Mouse (Mus musculus) intestine, embryonic 16.5 days (tissue): ENCODE measurements around the gene Fopnl. TPM values are rescaled to one million over a fixed set of nuclear protein-coding genes. Genes with fewer than 3 reads are reported as not detected.

Experiments used
- ATAC-seq: fragments of 200-750 bp; cut with Nextera tagmentation; 2 replicates; pipeline ENCODE4 v1.8.0; 2017; ENCODE audit warnings: moderate TSS enrichment, moderate library complexity
- H3K27ac ChIP-seq: fragments of 300-500 bp; sonication (generic); 2 replicates; pipeline ENCODE4 v1.5.1; 2014; ENCODE audit warnings: mild to moderate bottlenecking, low read length
- H3K27me3 ChIP-seq: fragments of 300-500 bp; sonication (generic); replicated peaks from 2 replicates; pipeline ENCODE4 v1.6.1; 2014; ENCODE audit warnings: low read length, control low read depth, mixed read lengths; ENCODE audit not compliant: control insufficient read depth, insufficient read depth
- H3K36me3 ChIP-seq: fragments of 300-500 bp; sonication (generic); 2 replicates; pipeline ENCODE4 v1.6.1; 2014; ENCODE audit warnings: low read length, control low read depth; ENCODE audit not compliant: control insufficient read depth, insufficient read depth
- H3K4me1 ChIP-seq: fragments of 300-500 bp; sonication (generic); 2 replicates; pipeline ENCODE4 v1.6.1; 2014; ENCODE audit warnings: low read length, control low read depth, mixed read lengths; ENCODE audit not compliant: control insufficient read depth, insufficient read depth
- H3K4me2 ChIP-seq: fragments of 300-500 bp; sonication (generic); 2 replicates; pipeline ENCODE4 v1.6.1; 2014; ENCODE audit warnings: low read depth, low read length, control low read depth
- H3K4me3 ChIP-seq: fragments of 300-500 bp; sonication (generic); 2 replicates; pipeline ENCODE4 v1.5.1; 2014; ENCODE audit warnings: mild to moderate bottlenecking, low read length
- H3K9ac ChIP-seq: fragments of 300-500 bp; sonication (generic); 2 replicates; pipeline ENCODE4 v1.6.1; 2014; ENCODE audit warnings: low read depth, low read length
- H3K9me3 ChIP-seq: fragments of 300-500 bp; sonication (generic); 2 replicates; pipeline ENCODE4 v1.6.1; 2016; ENCODE audit warnings: low read length, control low read depth; ENCODE audit not compliant: control insufficient read depth
- WGBS: fragments of 180-500 bp; shearing (Covaris S2); extraction: QIAGEN DNeasy Blood & Tissue Kit; methylation state at CpG from one replicate; pipeline ENCODE4 v1.1.7; 2014; 5-methylcytosine and 5-hydroxymethylcytosine counted together
- polyA plus RNA-seq: library from polyadenylated mRNA; unstranded; fragments of >200 nt; fragmentation: Nextera tagmentation; extraction: Ambion mirVana; gene quantifications from 2 replicates; pipeline ENCODE4 v1.2.1, GENCODE M21; 2015

The Fopnl gene
- polyA plus RNA-seq, 1 experiment from 2014 or later, result 115 TPM

GRCm38 (mm10) chr16:14264504-14264903 is 52.7 kb downstream of the Fopnl start:
- no peak overlapping the region for H3K4me3 ChIP-seq
- ATAC-seq, result no peak
- H3K27ac ChIP-seq, result no peak overlapping the region
- H3K27me3 ChIP-seq, result no peaks in the 10 kb centered on the region
- H3K9me3 ChIP-seq, result no peaks in the 10 kb centered on the region
- H3K4me1 ChIP-seq, result no peaks in the 10 kb centered on the region
- WGBS, result 69% methylated on average over 2 of the region's 2 CpGs
- no peak overlapping the region for H3K4me2 ChIP-seq
- H3K9ac ChIP-seq, result no peak overlapping the region
- no peaks in the 10 kb centered on the region for H3K36me3 ChIP-seq

- Histone ChIP-seq H3K27me3 (no peaks in the 10 kb centered on the region), H3K4me3 (no peak overlapping the region), H3K9me3 (no peaks in the 10 kb centered on the region), H3K9ac (no peak overlapping the region), H3K4me2 (no peak overlapping the region), H3K4me1 (no peaks in the 10 kb centered on the region), H3K36me3 (no peaks in the 10 kb centered on the region), H3K27ac (no peak overlapping the region)
- WGBS, result 81% methylated on average over 6 of the region's 6 CpGs
- ATAC-seq, result no peak
These were observed 54.0 kb downstream of the Fopnl start for GRCm38 (mm10) chr16:14263241-14263640.

GRCm38 (mm10) chr16:14262410-14262809 is 54.8 kb downstream of the Fopnl start:
- Histone ChIP-seq H3K4me1 (no peaks in the 10 kb centered on the region), H3K4me3 (no peak overlapping the region), H3K9ac (no peak overlapping the region), H3K9me3 (no peaks in the 10 kb centered on the region), H3K27ac (no peak overlapping the region), H3K36me3 (no peaks in the 10 kb centered on the region), H3K4me2 (no peak overlapping the region), H3K27me3 (no peaks in the 10 kb centered on the region)
- no peak for ATAC-seq
- WGBS, result 68% methylated on average over 1 of the region's 1 CpGs

- no peaks in the 10 kb centered on the region for H3K27me3 ChIP-seq
- no peaks in the 10 kb centered on the region for H3K9me3 ChIP-seq
- H3K4me2 ChIP-seq, result no peak overlapping the region
- H3K36me3 ChIP-seq, result no peaks in the 10 kb centered on the region
- 0 out of 2 replicates have a peak, but pooled peaks have one; percentile 23 for ATAC-seq
- H3K4me1 ChIP-seq, result no peaks in the 10 kb centered on the region
- no peak overlapping the region for H3K4me3 ChIP-seq
- H3K9ac ChIP-seq, result no peak overlapping the region
- no peak overlapping the region for H3K27ac ChIP-seq
- WGBS, result 26% methylated on average over 2 of the region's 2 CpGs
These were observed 58.3 kb downstream of the Fopnl start for GRCm38 (mm10) chr16:14258856-14259255.

GRCm38 (mm10) chr16:14253586-14253985 is 63.6 kb downstream of the Fopnl start:
- H3K27ac ChIP-seq, result no peak overlapping the region
- no peak for ATAC-seq
- no peak overlapping the region for H3K9ac ChIP-seq
- no peaks in the 10 kb centered on the region for H3K27me3 ChIP-seq
- WGBS, result 85% methylated on average over 3 of the region's 3 CpGs
- H3K9me3 ChIP-seq, result no peaks in the 10 kb centered on the region
- no peaks in the 10 kb centered on the region for H3K36me3 ChIP-seq
- H3K4me3 ChIP-seq, result no peak overlapping the region
- no peak overlapping the region for H3K4me2 ChIP-seq
- H3K4me1 ChIP-seq, result no peaks in the 10 kb centered on the region

GRCm38 (mm10) chr16:14252877-14253276 is 64.3 kb downstream of the Fopnl start:
- Histone ChIP-seq H3K4me2 (no peak overlapping the region), H3K36me3 (no peaks in the 10 kb centered on the region), H3K4me1 (no peaks in the 10 kb centered on the region), H3K9ac (no peak overlapping the region), H3K27me3 (no peaks in the 10 kb centered on the region), H3K4me3 (no peak overlapping the region), H3K27ac (no peak overlapping the region), H3K9me3 (no peaks in the 10 kb centered on the region)
- 78% methylated on average over 4 of the region's 4 CpGs for WGBS
- ATAC-seq, result peak; percentile 80

- no peak overlapping the region for H3K9ac ChIP-seq
- no peak for ATAC-seq
- H3K27me3 ChIP-seq, result no peaks in the 10 kb centered on the region
These were observed 67.3 kb downstream of the Fopnl start for GRCm38 (mm10) chr16:14249913-14250312.

More at GRCm38 (mm10) chr16:14249913-14250312, 67.3 kb downstream of the Fopnl start:
- H3K27ac ChIP-seq, result no peak overlapping the region
- H3K4me3 ChIP-seq, result no peak overlapping the region
- no peak overlapping the region for H3K4me2 ChIP-seq
- H3K36me3 ChIP-seq, result no peaks in the 10 kb centered on the region
- no peaks in the 10 kb centered on the region for H3K9me3 ChIP-seq
- WGBS, result 63% methylated on average over 1 of the region's 1 CpGs
- H3K4me1 ChIP-seq, result no peaks in the 10 kb centered on the region

Other genes starting within 250 kb of the Fopnl start
- 59.2 and 65.8 TPM in 2 replicates for gene Nde1, start 154.1 kb downstream of the Fopnl start, polyA plus RNA-seq
- gene Marf1, start 154.1 kb downstream of the Fopnl start, polyA plus RNA-seq, result 11.1 and 11.9 TPM in 2 replicates
- 140 and 148 TPM in 2 replicates for gene Myh11, start 26.0 kb downstream of the Fopnl start, polyA plus RNA-seq
- gene Abcc1, start 44.2 kb upstream of the Fopnl start, polyA plus RNA-seq, result 5.6 and 7.1 TPM in 2 replicates
- not detected in 2 replicates for gene A630010A05Rik, start 244.9 kb upstream of the Fopnl start, polyA plus RNA-seq